Mouse (Mus musculus) olfactory bulb, adult 2 months (tissue): ENCODE data around the gene Scgb1b27. TPM values are rescaled to one million over a fixed set of nuclear protein-coding genes. Genes with fewer than 3 reads are reported as not detected.
"Not testable (repeated sequence)": the region's sequence is repeated elsewhere in the genome, so short reads cannot be mapped to it uniquely, and the experiment has no call there.

Experiments used
- H3K27ac ChIP-seq: fragments of 200-500 bp; 2 replicates; pipeline ENCODE4 v1.5.1; 2012; ENCODE audit warnings: low read depth, low read length; ENCODE audit not compliant: insufficient read depth
- H3K4me1 ChIP-seq: fragments of 200-500 bp; 2 replicates; pipeline ENCODE4 v1.6.1; 2012; ENCODE audit warnings: low read length; ENCODE audit not compliant: control insufficient read depth, insufficient read depth
- H3K4me3 ChIP-seq: fragments of 200-500 bp; 2 replicates; pipeline ENCODE4 v1.5.1; 2012; ENCODE audit warnings: mild to moderate bottlenecking, low read depth, low read length, moderate library complexity; ENCODE audit not compliant: insufficient read depth
- CTCF ChIP-seq: fragments of 200-500 bp; IDR thresholded peaks from 2 replicates; pipeline ENCODE4 v1.5.1; 2012; ENCODE audit warnings: low read depth, mild to moderate bottlenecking, low read length, moderate library complexity; ENCODE audit not compliant: insufficient read depth
- POLR2A ChIP-seq: fragments of 200-500 bp; IDR thresholded peaks from 2 replicates; pipeline ENCODE4 v1.6.1; 2012; ENCODE audit warnings: mild to moderate bottlenecking, low read depth, low read length, moderate library complexity; ENCODE audit not compliant: insufficient read depth
- WGBS: fragments of 180-500 bp; shearing (Covaris S2); methylation state at CpG from one replicate; pipeline ENCODE4 v1.1.7; 2018; 5-methylcytosine and 5-hydroxymethylcytosine counted together
- polyA plus RNA-seq: library from polyadenylated mRNA; stranded (reverse); fragments of >200 nt; gene quantifications from 2 replicates; pipeline ENCODE4 v1.2.4, GENCODE M21; 2012; ENCODE audit warnings: low replicate concordance; ENCODE audit not compliant: missing spikeins, insufficient read depth, insufficient read length

Scgb1b27 gene
- not detected in 2 replicates for polyA plus RNA-seq

GRCm38 (mm10) chr7:34021183-34021582 lies at the start of gene Scgb1b27:
Gene Scgb1b27, plus strand, starts transcription at chr7:34021483.
- H3K27ac ChIP-seq, H3K4me1 ChIP-seq, H3K4me3 ChIP-seq: not testable (repeated sequence)
- WGBS: 93% methylated on average over 1 of the region's 1 CpGs

GRCm38 (mm10) chr7:33982281-33982680 lies 39.0 kb upstream of the Scgb1b27 start:
- H3K4me1 ChIP-seq, H3K4me3 ChIP-seq, H3K27ac ChIP-seq: not testable (repeated sequence)
- 32% methylated on average over 8 of the region's 9 CpGs for whole genome bisulfite sequencing

GRCm38 (mm10) chr7:34013842-34014241 lies 7.4 kb upstream of the Scgb1b27 start, which contains the start of gene Scgb2b27:
Gene Scgb2b27, minus strand, starts transcription at chr7:34013942.
- TF ChIP-seq CTCF (no peak), POLR2A (no peak)
- 64% methylated on average over 4 of the region's 4 CpGs for WGBS
- Histone ChIP-seq H3K27ac (no peak within 1 kb of the TSS), H3K4me1 (no peaks in the 10 kb centered on the region), H3K4me3 (no peak within 1 kb of the TSS)

GRCm38 (mm10) chr7:34025641-34026040 lies 4.4 kb downstream of the Scgb1b27 start:
- Histone ChIP-seq H3K4me1 (no peaks in the 10 kb centered on the region), H3K27ac (no peak overlapping the region), H3K4me3 (no peak overlapping the region)
- TF ChIP-seq POLR2A (no peak), CTCF (no peak)
- 85% methylated on average over 4 of the region's 4 CpGs for WGBS

- H3K4me1 ChIP-seq, H3K27ac ChIP-seq, H3K4me3 ChIP-seq: not testable (repeated sequence)
- 84% methylated on average over 9 of the region's 9 CpGs for WGBS
Observed at GRCm38 (mm10) chr7:34027202-34027601, 5.9 kb downstream of the Scgb1b27 start.

GRCm38 (mm10) chr7:34030026-34030425 lies 8.7 kb downstream of the Scgb1b27 start:
- H3K27ac ChIP-seq: no peak overlapping the region
- 92% methylated on average over 11 of the region's 11 CpGs for WGBS
- H3K4me1 ChIP-seq: no peaks in the 10 kb centered on the region
- TF ChIP-seq CTCF: no peak
- TF ChIP-seq POLR2A: no peak
- H3K4me3 ChIP-seq: no peak overlapping the region

GRCm38 (mm10) chr7:34034579-34034978 lies 13.3 kb downstream of the Scgb1b27 start:
- H3K27ac ChIP-seq, H3K4me3 ChIP-seq, H3K4me1 ChIP-seq: not testable (repeated sequence)
- 70% methylated on average over 3 of the region's 4 CpGs for WGBS

GRCm38 (mm10) chr7:34036076-34036815 lies 15.0 kb downstream of the Scgb1b27 start:
- not testable (repeated sequence) for H3K4me1 ChIP-seq, H3K4me3 ChIP-seq, H3K27ac ChIP-seq
- WGBS: 91% methylated on average over 11 of the region's 11 CpGs

- 83% methylated on average over 5 of the region's 5 CpGs for WGBS
Observed at GRCm38 (mm10) chr7:34068132-34068531, 46.8 kb downstream of the Scgb1b27 start.

More at GRCm38 (mm10) chr7:34068132-34068531, 46.8 kb downstream of the Scgb1b27 start:
- not testable (repeated sequence) for H3K27ac ChIP-seq, H3K4me3 ChIP-seq, H3K4me1 ChIP-seq

Other genes starting within 250 kb of the Scgb1b27 start
- not detected in 2 replicates for gene Scgb2b26, start 76.4 kb upstream of the Scgb1b27 start, polyA plus RNA-seq
- gene Scgb2b27, start 7.5 kb upstream of the Scgb1b27 start, polyA plus RNA-seq: not detected in 2 replicates
- not detected in 2 replicates for gene Scgb1b30, start 73.9 kb downstream of the Scgb1b27 start, polyA plus RNA-seq
- not detected in 2 replicates for gene Wtip, start 111.8 kb downstream of the Scgb1b27 start, polyA plus RNA-seq
- gene Uba2, start 148.1 kb downstream of the Scgb1b27 start, polyA plus RNA-seq: not detected in 2 replicates
- not detected in 2 replicates for gene Pdcd2l, start 175.2 kb downstream of the Scgb1b27 start, polyA plus RNA-seq
- gene Gpi1, start 208.9 kb downstream of the Scgb1b27 start, polyA plus RNA-seq: 367 and 564 TPM in 2 replicates
- gene Gm6096, start 229.6 kb downstream of the Scgb1b27 start, polyA plus RNA-seq: not detected in 2 replicates